Mouse (Mus musculus) adrenal gland, adult 8-10 months (tissue): Measurements from ENCODE around the gene Agbl1. TPM values are rescaled to one million over a fixed set of nuclear protein-coding genes. Genes with fewer than 3 reads are reported as not detected.
"Not testable (repeated sequence)": the region's sequence is repeated elsewhere in the genome, so short reads cannot be mapped to it uniquely, and the experiment has no call there.

Experiments used
- DNase-seq: peaks from one replicate; pipeline ENCODE4 v3.0.0; 2022
- total RNA-seq, 4 experiments: library from RNA; stranded (reverse); gene quantifications; 2 replicates each; pipeline ENCODE4 v1.2.4; 2022

The Agbl1 gene
- not detected for total RNA-seq

DNA sequence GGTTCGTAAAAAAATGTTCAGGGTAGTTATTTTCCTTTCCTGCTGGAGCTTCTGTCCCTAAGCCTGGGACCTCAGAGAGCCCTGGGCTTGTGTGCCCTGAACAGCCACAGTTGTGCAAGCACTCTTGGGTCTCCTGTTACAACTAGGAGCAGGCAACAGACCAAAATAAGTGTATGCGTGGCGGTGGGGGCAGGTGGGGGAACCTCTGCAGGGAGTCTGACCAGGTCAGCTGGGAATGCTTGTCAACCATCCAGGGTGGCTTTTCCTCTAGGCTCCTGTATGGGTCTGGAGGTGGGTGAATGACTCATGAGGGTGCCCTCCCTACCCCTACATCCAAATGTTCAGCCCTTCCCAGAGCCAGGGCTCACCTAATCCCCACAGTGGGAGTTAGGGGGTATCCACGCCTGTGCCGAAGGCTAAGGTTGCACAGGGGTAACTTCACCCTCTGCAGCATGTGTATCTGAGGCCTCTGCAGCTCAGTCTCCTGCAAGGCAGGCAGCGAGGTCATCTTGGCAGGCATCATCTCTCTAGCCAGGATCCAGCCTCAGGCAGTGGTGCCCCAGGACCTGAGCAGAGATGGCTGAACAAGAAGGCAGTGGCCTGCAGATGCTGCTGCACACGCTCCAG is at the start of gene Agbl1:
Gene Agbl1, plus strand, starts transcription at position 577 of the 627 bp plus-strand sequence.
- no peak for DNase-seq

DNA sequence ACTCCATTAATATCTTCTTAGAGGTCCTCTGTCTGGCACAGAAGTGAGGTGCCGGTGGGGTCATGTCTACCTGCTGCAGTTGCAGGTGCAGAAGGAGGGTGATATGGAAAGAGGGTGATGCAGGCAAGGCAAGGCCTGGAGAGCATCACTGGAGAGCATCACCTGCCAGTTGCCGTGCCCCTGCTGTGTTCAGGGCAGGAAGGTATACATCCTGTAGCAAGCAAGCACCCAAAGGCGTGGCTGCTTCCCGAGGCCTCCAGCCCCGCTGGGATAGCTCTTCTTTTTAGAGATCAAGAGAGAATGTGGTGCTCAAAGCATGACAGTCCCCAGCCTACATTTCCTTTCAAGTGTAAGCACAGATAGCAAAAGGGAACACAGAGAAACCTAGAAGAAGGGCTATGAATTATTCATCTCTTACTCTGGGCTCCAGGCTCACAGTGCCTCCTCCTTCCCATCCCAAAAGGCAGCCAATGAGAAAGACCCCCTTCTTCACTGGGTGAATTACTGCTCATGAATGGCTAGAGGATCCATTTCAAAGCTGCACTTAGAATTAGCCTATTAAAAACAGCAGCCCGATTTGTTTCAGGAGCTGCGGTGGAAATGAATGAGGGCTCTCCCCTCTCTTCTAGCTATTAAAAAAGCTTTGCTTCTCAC is 44.6 kb upstream of the Agbl1 start:
- no peak for DNase-seq

DNA sequence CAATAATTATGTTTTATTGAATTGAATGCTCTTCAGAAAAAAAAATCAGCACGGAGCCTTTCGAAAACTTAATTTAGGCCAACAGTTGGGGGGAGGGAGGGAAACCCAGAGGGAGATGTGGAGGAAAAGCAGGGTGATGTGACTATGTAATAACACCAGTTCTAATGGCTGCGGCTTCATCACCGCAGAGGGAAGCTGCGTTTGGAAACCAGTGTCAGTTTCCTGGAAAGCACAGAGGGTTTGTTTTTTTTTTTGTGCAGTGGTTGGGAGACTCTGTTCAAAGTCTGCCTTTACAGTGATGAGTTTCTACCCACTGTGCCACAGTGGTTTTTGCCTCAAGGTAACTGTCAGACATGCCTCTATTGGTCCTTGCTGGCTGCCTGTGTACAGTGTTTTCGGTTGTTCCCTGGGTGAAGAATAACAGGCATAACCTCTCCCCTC is 44.0 kb upstream of the Agbl1 start:
- DNase-seq = no peak

- no peak for DNase-seq
Measured at GRCm38 (mm10) chr7:76218546-76218945, 11.1 kb upstream of the Agbl1 start.

DNA sequence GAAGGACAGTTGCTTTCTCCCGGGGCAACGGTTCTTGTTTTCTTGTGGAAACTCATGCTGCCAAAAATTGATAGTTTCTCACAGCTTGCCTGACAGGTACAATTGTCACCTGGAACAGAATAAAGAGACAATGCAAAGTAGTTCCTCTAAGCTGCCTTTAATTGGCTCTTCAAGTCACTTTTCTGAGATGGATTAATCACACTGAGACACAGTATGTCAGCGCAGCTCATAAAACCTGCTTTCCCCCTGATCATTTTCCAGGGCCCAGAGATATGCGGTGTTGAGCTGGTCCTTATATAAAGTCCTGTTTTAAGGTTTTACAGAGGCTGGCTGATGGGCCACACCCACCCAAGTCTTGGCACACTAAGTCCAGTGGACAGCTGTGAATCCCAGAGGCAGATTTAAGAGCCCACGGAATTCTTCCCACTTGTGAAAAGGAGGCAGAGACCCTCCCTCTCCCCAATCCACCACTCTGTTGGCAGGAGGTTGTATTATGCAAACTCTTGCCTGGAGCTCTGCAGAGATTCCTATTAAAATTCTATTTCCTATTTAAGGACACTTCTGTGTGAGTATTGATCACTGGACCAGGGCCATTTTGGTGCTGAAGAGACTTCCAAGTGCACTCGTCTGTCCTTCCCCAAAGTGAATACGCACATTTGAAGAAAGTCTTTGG is 9.8 kb upstream of the Agbl1 start:
- no peak for DNase-seq

- DNase-seq = no peak
Measured at GRCm38 (mm10) chr7:76222691-76223090, 7.0 kb upstream of the Agbl1 start.

- no peak for DNase-seq
Measured at GRCm38 (mm10) chr7:76228881-76229280, 806 bp upstream of the Agbl1 start.

GRCm38 (mm10) chr7:76234321-76234720 is 4.6 kb downstream of the Agbl1 start:
- DNase-seq = no peak

- DNase-seq = no peak
Measured at GRCm38 (mm10) chr7:76237497-76237896, 7.8 kb downstream of the Agbl1 start.

DNA sequence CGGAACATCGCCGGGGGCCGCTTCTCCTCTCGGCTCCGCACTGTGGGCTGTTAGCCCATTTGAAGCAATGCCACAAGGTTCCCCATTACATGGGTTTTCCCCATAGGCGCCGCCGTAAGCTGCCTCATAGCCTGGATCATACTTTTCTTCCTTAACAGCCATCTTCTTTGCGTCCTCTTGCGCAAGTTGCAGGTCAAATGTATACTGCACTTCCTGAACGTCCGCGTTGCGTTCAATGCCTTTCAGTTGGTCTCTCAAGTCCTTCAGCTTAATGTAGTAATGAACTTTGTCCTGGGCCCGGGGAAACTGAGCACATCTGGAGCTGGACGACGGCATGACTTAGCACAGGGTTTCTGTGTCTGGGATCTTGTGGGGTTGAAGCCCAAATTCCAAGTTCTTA is 15.2 kb downstream of the Agbl1 start:
- not testable (repeated sequence) for DNase-seq

DNA sequence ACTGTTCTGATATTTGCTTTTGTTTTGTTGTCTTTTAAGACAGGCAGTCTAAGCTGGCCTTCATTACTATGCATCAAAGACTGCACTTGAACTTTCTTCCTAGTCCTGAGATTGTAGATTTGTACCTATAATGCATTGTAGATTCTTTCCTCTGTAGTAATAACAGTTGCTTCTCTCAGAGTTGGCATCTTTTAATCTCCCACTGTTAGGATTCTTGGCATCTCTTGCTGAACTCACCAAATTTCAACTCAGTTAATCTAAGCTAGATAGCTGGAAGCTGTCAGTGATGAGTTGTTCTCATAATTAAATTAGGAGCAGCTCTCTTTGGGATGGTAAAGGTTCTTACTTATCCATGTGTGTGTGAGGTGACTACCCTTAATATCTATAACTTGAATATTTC is 45.4 kb downstream of the Agbl1 start:
- DNase-seq = no peak

GRCm38 (mm10) chr7:76282831-76283230 is 53.1 kb downstream of the Agbl1 start:
- DNase-seq = peak; percentile 0

DNA sequence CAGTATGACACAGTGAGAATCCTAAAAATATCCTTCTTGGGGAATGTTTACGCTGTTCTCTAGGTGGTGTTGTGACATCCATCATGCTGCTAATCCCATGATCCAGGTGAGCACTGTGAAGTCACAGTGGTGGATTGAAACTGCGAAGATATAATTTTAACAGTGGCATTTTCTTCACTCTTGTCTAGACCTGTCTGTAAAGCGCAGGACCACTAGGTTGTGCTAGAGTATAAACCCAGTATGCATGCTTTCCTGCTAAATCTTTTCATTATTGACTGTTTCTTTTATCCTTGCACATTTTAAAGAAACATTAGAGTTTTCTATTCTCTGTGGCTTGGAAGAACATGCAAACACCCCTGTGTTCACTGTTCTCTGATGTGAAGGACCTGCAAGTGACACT is 57.8 kb downstream of the Agbl1 start:
- DNase-seq = no peak

DNA sequence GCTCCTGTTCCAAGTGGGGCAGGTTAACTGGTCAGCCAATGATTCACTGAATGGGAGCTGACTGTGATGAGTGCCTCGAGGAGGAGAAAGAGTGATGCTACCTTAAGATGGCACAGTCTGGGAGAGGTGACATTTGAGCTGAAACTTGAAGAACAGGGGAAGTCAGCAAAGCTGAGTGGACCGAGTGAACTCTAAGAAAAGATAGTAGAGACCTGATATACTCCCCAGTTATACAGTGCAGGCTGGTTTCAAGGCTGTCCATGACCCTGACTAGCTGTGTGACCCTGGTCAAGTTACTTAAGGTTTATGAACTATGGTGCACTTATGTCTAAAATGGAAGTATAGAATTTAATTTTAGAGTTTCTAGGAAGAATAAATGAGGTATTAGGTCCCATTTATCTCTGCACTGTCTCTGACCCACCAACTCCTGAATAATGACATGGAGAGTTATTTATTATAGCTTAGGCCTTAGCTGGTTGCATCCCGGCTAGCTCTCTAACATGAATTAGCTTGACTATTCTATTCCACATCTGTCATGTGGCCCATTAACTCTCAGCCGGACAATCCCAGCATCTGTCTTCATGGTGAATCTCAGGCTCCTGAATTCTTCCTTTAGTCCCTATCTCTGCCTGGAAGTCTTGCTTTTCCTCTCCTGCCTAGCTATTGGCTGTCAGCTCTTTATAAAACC is 92.3 kb downstream of the Agbl1 start:
- DNase-seq = no peak

- no peak for DNase-seq
Measured at GRCm38 (mm10) chr7:76326091-76326490, 96.4 kb downstream of the Agbl1 start.

DNA sequence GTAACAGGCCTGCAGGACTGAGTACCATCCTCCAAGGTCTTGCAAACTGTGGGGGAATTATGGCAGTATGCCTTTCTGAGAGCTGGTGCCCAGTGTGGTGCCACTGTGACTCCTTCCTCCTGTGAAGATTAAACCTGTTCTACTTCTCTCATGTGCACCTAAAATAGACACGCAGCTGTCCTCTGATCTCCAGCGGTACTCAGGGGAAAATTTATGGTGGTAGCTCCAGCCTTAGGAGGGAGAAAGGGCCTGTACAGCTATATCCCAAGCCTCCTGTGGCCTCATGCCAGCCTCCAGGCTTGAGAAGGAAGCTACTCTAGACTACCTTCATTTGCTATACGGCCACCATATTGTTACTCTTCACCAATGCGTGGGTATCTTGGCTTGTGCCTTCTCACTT is 109.6 kb downstream of the Agbl1 start:
- DNase-seq = no peak

- no peak for DNase-seq
Measured at GRCm38 (mm10) chr7:76341601-76342000, 111.9 kb downstream of the Agbl1 start.

DNA sequence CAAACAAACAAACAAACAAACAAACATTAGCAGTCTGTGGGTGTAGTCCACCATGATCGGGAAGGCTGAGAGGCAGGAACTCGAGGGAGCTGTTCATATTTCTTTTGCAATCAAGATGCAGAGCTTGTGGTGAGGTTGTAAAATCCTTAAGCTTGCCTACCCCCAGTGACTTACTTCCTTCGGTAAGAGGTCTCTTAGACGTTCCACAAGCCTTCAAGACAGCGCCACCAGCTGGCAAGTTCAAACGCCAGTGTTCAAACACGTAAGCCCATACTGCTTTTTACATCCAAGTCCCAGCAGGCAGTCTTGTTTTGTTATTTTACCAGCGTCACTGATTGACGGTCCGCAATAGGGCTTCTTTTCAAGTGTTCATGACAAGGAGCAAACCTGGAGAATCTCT is 123.8 kb downstream of the Agbl1 start:
- DNase-seq = peak; percentile 14

GRCm38 (mm10) chr7:76354510-76354909 is 124.8 kb downstream of the Agbl1 start:
- DNase-seq = no peak

DNA sequence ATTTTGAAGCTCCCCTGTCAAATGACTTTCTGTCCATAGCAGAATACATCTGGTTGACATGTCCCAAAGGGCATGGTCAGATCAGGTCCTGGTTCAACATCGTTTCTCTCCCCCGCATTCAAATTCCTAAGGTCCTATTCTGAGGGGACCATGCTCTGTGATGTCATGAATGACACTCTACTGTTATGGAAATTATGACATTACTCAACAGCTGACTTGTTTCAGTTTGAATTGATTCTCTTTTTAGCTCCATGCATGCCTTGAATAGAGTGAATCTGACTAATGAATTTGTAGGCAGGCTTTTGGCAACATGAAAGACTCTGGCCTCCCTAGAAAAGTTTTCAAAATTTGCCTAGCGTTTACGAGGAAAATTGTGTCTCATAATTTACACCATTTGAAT is 141.6 kb downstream of the Agbl1 start:
- DNase-seq = no peak

GRCm38 (mm10) chr7:76379493-76379892 is 149.8 kb downstream of the Agbl1 start:
- DNase-seq = no peak

- DNase-seq = no peak
Measured at GRCm38 (mm10) chr7:76381986-76382385, 152.3 kb downstream of the Agbl1 start.

DNA sequence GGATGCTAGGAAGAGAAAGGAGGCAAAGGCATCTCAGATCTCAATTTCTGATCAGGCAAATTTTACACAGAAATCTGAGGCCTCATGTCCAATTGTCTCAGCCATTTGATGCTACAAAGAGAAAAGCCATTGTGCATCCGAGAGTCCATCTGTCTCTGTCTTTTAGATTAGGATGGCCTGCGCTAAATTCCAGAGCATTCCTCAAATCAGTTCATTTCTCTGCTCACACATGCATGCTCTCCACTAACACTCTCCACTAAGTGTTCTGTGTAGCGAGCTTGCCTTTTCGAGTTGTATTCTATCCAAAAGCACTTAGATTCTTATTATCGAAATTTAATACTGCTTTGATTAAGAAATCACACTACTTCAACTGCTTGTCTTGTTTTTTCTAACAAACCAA is 159.6 kb downstream of the Agbl1 start:
- DNase-seq = no peak
